Mouse (Mus musculus) urinary bladder, postnatal 36 days (tissue): Measurements from ENCODE around the gene Magi1.
"Not testable (repeated sequence)": the region's sequence is repeated elsewhere in the genome, so short reads cannot be mapped to it uniquely, and the experiment has no call there.

Source experiments
- DNase-seq, 2 experiments: peaks; one replicate each; pipeline ENCODE4 v3.0.0; 2022; ENCODE audit warnings: low spot score in 2 of 2, mixed read lengths in 1 of 2

Magi1 gene

DNA sequence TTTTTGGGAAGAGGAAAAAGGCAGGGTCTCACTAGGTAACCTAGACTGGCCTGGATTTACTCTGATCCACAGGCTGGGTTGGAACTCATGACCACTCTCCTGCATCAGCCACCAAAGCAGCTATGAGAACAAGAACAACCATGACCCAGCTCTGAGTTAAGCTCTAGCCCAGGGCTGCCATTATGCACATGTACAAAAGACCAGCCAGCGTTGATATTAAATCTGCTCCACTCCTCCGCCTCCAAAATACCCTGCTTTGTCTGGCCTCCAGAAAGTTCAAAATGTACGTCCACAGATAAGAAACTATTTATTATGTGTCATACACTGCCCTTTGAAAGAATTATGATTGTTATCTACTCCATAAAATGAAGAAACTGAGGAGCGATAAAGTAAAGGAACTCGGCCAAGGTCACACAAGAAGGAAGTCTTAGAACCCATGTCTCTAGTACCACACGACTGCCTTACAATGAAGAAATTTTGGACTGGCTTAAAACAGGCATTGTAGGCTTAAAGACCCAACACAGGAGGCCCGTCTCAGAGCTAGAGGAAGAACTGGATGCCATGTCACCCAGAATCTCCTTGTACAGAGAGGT is 223.0 kb downstream of the Magi1 start:
- no peak for DNase-seq

DNA sequence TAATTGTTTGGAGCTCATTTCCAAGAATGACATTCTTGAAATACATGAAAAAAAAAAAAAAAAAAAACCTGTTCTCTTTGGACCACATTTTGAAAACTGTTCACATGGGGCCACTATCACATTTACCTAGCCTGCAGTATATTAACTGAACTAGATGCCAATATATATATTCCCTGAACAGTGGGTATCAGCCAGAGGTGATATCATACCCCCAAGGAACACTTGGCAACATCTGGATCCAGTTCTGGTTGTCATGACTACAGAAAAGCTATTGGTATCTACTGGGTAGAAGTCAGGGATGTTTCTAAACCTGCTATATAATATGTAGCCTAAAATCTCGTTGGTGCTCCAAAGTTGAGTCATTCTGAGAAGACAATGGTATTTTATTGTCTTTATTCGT is 224.6 kb downstream of the Magi1 start:
- DNase-seq, result no peak

DNA sequence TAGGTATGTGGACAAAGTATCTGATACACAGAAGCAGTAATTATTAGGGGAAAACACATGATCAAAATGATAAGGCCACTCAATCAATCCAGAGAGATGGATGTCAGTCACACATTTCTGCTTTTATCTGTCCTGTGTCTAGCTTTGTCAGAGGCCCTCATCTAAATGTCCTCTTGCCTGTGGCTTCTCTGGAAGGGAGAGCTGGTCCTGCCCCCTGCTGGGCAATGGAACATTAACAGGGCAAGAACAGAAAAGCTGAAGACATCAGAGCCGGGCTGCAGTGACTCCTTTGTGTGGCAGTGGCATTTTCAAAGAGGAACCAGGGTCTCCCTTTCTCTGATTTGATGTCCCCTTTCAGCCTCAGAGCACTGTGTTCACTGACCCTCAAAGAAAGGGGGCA is 229.8 kb downstream of the Magi1 start:
- DNase-seq, result peak; percentile 15 to 28

DNA sequence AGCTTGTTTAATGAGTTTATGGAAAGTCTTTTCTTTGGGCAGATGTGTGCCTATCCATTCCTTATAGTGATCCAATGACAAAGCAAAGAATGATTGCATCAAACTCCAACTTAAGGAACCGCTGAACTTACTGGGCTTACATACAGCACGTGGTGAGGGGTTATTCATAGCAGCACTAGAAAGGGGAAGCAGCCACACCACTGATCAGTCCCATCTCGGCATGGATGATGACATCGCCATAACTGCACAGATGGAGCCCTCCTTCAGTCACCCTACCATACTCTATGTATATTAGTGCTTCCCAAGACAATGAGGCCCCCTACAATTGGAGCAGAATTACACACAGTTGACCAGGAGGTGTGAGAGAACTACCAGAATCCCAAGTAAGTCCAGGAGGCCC is 238.5 kb downstream of the Magi1 start:
- DNase-seq, result no peak

DNA sequence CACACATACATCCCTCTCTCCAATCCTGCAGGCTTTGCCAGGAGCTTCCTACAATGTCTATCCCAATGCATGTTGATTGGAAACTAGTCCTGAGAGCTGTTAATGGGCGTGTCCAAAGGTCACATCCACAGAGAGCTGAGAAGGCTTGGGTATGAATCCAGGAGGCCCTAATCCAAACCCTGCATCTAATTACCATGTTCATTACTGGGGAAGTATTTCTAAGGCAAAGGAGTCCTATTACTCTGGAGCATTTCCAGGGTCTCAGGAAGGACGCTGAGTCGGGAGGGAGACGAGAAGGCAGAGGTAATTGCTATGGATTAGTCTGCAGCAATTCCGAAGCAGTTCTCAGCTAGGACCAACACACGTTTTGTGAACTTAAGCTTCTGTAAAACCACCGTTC is 240.3 kb downstream of the Magi1 start:
- no peak for DNase-seq

DNA sequence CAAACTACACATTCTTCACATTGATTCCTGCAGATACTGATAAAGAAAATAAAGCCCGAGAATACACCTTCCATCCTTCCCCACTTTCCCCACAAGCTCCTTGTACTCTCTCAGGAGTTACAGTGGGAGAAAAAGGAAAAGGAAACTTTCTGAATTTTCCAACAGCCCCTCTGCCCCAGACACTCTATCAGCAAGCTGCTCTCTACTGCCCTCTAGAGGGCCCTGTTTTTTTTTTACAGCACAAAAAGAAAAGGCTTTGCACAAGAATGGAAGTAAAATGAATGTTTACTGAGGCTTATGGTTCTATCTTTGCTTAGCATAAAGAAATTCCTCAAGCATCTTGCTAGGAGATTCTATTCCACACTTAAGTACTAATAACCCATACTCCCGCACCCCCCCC is 243.6 kb downstream of the Magi1 start:
- no peak for DNase-seq

DNA sequence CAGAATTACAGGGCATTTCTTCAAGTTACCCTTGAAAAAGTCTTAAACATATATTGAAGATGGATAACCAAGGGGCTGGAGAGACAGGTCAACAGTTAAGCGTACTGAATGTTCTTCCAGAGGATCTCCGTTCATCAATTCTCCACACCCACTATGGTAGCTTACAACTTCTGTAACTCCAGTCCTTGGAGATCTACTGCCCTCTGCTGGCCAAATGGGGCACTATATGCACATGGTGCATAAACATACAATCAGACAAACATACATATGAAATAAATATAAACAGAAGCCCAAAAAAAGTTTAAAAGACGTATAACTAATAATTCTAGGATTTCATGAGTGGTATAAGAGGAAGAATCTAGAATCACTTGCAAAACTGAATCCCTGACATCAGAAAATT is 244.8 kb downstream of the Magi1 start:
- DNase-seq, result no peak

DNA sequence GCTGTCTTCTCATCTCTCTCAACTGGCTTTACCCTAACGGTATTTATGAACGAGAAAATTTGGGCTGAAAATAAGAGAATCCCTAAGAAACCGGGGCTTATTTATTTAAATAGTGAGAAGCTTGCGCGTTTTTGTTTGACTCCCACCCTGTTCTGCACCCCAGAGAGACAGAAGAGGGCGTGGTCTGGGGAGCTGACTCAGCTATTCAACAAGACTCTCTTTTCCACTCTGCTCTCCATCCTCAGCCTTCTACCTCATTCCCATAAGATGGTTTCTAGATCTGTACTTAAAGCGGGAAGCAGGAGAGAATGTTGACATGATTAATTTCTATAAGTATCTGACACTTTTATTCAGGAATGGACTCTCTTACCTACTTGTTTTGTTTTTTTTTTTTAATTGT is 247.2 kb downstream of the Magi1 start:
- no peak for DNase-seq

DNA sequence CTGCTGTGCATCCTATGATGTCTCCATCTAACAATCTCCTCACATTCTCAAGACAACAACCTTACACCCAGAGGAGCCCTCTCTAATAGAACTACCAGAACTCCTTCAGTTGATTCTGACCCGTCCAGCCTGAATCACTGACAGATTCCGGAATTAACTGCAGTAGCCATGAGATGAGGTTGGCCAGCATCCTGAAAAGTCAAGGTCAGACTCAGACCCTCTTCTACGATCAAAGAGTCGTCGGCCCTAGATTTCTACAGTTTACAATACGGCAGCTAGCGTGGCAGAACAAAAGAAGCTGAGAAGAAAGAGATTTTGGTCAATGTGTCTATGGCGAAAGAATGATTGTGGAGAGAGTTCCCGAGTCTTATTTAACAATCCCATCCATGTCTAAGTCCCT is 257.4 kb downstream of the Magi1 start:
- no peak for DNase-seq

DNA sequence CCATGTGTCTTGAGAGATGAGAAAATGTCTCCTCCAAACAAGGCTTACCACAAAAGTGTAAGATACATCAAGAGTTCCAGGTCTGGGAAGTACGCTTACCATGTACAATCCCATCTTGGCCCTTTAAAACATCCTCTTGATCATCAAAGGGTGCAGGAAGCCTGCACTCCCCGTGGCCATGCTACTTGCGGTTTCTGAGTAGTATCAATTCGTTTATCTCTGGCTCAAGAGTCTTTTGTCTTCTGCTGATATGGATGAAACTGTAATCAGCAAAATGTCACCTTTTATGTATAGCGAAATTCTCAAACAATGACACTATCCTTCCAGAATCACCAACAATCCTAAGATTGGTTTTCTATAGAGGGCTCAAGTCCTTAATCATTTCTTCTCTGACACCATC is 261.3 kb downstream of the Magi1 start:
- no peak for DNase-seq

DNA sequence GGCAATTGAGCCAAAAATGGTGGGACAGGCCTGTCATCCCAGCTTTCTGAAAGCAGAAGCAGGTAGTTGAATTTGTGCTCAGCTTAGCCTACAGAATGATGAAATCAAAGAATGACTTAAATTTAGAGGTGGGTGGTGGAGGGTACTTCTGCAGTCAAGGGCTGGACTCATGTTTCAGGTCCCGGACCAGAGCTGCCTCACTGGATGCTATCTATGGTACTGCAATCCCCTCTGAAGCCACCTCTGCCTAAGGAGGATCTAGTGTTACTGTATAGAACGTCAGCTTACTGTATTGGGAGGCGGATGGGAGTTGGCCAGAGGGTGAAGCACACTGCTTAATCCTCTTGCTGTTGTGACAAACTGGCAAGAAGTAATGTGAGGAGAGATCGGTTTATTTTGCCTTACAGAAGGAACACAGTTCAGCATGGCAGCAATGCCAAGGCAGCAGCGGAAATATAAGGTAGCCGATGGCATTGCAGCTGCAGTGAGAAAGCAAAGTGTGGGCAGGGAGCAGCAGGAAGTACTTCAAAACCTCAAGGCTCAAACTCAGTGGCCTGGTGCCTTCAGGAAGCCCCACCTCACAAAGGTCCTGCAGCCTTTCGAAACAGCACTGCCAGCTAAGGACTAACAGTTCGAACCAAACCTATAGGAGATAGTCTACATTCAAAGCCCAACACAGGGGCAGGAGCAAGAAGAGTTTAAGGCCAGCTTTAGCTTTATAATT is 262.3 kb downstream of the Magi1 start:
- no peak for DNase-seq

DNA sequence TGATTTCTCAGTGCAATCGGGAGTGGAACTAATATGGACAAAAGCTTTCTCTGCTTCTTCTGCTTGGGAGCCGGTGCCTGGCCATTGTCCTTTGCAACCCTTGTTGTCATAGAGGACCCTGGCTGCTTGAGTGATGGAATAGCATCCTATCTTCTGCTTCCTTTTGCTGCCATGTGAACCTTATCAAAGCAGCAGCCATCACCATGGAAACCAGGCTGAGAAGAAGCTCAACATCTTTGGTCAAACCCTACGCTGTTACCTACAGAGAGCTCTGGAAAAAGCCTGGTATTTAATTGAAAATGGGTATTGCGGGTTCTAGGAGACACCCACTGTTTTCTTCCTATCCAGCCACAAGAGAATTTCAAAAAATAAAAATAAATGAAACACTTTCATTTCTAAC is 263.2 kb downstream of the Magi1 start:
- DNase-seq, result no peak

DNA sequence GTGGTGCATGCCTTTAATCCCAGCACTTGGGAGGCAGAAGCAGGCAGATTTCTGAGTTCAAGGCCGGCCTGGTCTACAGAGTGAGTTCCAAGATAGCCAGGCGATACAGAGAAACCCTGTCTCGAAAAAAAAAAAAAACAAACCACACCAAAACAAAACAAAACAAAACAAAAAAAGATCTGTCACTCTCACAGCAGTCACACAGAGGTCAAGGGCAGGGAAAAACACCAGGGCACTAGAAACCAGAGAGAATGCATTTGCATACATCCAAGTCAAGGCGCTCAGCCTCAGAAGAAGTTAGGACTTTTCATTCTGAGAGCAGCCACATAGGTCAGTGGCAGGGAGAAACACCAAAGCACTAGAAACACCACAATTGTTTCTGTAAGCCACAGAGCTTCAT is 263.8 kb downstream of the Magi1 start:
- no peak for DNase-seq

DNA sequence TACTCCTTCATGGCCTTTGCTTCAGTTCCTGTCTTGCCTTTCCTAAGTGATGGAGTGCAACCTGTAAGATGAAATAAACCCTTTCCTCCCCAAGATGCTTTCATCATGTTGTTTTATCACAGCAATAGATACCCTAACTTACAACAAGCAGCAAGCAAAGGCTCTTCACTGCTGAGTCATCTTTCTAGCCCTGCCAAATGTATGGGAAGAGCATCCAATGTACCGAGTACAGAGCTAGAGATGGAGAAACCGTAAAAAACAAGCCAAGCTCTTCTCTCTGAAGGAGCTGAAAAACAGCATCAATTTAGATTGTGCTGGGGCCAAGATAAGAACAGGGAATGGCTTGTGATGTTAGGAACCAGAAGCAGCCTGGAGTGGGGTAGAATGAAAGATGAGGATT is 270.0 kb downstream of the Magi1 start:
- no peak for DNase-seq

DNA sequence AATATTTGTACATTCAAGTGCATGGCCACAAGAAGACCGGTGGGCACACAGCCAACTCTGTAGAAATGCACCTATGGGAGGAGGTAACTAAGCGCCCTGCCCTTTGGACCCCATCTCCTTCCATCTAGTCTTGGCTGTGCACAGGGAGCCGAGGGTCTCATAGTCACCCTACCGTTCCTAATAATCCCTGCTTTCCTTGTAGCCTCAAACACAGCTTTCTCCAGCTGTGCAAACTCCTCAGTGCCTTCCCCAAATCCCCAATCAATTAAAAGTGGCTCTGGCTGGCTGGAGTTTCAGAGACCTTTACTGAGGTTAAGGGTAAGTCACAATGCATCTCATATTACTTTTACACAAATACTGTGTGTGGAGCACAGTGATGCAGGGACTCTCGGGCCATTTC is 271.8 kb downstream of the Magi1 start:
- no peak for DNase-seq

DNA sequence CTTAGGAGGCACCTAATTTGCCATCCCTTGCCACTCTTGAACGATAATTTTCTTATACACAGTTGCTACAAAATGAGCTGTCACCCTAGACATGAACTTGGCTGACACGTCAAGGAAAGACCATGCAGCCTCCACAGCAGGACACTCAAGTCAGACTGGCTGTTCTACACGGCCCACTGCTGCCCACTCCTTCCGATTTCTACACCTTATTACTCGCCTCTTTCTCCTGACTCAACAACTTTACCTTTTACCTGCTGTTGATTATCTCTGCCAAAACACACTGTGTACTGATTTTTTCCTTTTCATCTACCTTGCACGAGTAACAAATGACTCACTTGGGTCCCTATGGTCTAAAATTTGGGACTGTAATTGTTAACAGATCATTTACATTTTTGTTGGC is 272.2 kb downstream of the Magi1 start:
- no peak for DNase-seq

DNA sequence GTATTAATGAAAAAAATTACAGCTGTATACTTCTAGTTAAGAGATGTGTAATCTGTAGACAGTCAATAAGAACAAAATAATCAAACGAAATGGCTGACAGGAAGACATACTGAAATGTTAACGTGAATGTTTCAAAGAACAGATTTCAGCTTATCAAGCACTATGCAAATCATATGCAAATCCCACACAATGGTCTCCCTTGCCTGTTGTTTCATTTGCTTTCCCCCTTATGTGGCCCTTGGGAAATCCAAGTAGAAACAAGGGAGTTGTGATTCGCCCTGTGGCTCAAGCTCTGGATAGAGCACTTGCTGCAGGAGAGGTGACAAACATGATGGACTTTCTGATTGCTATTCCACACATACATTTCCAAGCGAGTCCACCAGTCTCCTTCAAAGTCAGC is 275.1 kb downstream of the Magi1 start:
- DNase-seq, result no peak

DNA sequence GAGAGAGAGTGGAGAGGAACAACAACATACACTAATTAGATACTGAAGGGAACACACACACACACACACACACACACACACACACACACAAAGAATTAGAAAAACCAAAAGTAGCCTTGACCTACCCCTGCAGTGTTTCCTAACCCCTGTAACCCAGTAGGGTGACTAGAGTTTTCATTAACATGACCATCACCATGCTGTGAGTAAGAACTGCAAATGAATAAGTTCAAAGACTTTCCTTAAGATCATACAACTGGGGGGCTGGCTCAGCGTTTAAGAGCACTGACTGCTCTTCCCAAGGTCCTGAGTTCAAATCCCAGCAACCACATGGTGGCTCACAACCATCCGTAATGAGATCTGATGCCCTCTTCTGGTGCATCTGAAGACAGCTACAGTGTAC is 280.1 kb downstream of the Magi1 start:
- DNase-seq, result not testable (repeated sequence)

DNA sequence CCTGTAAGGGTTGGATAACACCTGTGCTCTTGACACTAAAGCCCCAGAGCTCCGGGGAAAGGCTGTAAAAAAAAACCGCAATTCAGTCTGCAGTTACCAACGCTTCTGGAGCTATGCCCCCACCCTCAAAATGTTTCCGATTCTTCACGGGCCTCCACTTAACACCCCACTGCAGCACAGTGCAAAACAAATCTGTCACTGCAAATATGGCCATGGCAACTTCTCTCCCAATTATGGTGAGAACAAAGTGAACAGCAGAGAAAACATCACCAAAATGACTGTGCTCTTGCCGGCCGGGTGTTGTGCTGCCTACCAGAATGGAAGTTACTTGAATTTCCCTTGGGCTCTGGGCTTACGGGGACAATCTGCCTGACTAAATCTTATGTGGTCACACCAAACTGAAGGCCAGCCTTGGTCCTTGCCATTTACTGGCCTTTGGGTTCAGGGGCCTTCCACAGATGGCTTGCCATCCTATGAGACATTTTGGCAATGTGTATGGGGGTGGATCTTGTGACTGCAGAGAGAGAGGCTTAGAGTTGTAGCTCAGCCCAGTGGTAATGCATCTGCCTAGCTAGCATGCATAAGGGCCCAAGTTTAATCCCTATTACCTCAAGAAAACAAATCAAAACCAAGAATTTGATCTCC is 286.8 kb downstream of the Magi1 start:
- DNase-seq, result no peak

DNA sequence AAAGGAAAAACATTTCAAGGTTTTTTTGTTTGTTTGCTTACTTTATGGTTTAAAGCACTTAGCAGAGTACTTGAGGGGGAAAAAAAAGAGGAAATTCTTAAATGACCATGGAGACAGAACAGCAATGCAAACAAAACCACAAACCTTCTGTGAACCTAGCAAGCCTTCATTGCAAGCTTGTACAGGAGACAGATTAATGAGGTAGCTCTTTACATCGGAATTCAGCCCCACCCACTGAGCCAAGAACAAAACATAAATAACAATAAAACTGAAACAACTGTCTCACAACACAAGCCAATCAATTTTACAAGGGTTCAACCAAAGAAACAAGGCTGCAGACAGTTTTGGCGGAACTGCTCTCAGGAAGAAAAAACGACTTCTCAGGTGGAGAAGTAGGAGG is 296.2 kb downstream of the Magi1 start:
- DNase-seq, result no peak

DNA sequence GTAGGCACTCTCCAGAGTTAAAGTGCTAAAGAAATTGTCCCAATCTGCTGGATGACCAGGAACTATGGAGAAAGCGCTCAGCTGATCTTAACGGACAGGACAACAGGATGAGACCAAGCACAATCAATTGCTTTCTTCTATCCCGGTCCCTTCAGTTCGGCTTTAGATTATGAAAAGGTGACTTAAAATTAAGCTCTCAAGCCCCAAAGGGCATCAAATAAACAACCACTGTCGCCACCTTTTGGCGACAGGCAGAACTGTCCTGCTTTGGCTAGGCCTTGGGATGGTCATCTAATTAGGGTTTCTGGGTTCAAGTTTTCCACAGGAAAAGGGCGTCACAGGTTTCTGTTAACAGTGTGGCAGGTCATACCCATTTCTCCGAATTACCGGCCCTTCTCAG is 298.6 kb downstream of the Magi1 start:
- DNase-seq, result peak; percentile 7 to 12

DNA sequence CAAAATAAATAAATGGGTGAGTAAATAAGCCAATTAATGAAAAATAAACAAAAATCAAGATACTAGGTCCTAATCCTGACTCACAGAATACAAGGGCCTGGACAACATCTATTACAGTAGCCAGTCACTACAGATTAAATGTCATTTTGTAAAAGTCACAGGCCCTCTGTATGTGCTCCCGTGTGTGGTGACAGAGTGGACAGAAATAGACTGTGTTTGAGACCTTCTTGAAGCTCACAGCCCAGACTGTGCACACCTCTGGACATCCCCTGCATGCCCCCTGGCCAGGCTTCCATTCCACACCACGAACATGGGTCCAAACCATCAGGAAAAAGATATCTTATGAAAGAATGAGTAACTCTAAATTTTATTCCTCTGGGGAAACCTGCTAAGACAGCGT is 300.2 kb downstream of the Magi1 start:
- DNase-seq, result no peak

DNA sequence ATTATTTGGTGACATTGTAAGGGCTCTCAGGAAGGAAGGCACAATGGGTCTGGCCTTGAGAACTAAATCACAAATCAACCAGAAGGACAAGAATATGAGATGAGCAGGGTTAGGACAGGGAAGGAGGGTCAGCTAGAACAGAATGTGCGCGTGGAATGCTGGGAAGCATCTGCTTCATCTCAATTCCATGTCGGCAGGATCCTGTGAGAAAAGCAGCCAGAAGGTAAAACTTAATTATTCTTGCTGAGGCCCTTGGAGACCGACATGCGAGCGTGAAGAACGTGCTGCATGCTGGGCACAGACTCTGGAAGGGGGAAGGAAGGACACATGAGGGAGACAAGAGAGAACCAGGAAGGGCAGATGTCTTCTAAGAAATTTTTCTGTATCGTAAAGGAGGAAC is 302.5 kb downstream of the Magi1 start:
- DNase-seq, result no peak

DNA sequence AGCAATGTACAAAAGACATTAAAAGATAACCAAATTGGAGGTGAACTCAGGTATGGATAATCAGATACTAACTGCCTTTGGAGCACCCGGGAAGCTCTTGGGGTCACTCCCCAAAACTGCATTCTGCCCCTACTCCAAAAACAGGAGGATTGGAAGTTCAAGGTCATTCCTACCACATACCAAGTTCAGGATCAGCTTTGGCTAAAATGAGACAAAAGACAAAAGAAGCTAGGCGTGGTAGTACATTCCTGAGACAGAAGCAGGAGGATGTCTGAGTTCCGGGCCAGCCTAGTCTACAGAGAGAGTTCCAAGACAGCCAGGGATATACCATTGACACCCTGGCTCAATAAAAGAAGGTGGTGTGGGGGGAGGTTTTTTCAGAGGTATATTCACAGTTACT is 304.5 kb downstream of the Magi1 start:
- DNase-seq, result no peak
